Mouse (Mus musculus): ENCODE measurements at regions not wholly inside any gene's neighbourhood (a gene's known extent, or its start where the extent isn't known, plus 50 kb on each side); places are given as distances from the start of the nearest gene placed in this dataset.

DNA sequence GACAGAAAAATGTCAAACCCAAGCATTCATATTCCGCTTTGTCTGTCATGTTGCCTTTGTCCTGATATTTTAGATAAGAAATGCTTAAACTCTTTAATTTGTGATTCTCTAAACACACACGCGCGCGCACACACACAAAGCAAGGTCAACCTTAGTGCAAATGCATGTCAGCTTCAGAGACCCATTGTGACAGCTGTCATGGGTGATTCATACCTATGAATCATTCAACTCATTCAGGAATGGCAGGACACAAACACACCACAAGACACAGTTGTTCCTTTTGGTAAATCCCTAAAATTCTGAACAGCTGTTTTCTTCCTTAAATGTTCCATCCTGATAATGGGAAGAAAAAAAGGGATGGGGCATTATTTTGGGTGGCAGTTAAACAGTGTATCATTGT, 144.1 kb upstream of the Dusp10 start:
- no peak for DNase-seq

DNA sequence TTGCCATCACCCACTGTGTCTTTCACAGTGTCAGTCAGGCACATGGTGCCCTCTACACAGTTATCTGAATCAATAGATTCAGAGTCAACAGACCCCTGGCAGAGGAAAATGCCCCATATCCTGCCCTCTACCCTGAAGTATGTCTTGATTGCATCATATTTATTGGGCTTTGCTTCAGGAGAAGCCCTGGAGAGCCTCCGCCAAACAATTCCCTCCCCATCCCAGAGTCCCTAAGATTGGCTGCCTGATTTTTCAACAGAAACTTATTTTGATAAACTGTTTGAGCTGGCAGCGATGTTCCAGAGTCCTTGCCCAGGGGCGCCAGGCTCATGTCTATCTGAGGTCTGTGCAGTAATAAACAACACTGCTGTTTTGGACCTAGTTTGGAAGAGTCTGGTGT, 117.2 kb upstream of the Dusp10 start:
- DNase-seq, result no peak

- DNase-seq, result no peak
Measured at GRCm38 (mm10) chr1:183898091-183898490, 115.0 kb upstream of the Dusp10 start.

- DNase-seq, result no peak
Measured at GRCm38 (mm10) chr1:183904564-183904963, 108.5 kb upstream of the Dusp10 start.

GRCm38 (mm10) chr1:183905345-183906142, 107.6 kb upstream of the Dusp10 start:
- peak; percentile 14 to 27 for DNase-seq

DNA sequence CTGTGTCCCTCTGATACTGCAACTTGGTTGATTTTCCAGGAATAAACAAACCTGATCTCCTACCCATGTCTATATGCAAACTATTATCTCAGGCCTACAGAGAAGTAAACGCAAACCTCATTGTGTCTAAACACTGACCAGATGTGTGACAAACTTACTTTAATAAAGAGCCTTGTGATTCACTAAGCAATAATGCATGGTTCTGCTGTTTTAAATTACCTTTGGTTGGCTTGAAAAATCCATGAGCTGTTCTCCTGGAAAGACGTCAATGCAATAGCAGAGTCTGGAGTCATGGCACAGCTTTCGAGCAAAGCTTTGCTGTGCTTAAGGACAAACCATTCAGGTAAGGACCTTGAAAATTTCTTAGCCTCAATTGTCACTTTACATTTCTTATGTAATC, 95.4 kb upstream of the Dusp10 start:
- DNase-seq, result no peak

GRCm38 (mm10) chr1:183921262-183921661, 91.8 kb upstream of the Dusp10 start:
- DNase-seq, result no peak

DNA sequence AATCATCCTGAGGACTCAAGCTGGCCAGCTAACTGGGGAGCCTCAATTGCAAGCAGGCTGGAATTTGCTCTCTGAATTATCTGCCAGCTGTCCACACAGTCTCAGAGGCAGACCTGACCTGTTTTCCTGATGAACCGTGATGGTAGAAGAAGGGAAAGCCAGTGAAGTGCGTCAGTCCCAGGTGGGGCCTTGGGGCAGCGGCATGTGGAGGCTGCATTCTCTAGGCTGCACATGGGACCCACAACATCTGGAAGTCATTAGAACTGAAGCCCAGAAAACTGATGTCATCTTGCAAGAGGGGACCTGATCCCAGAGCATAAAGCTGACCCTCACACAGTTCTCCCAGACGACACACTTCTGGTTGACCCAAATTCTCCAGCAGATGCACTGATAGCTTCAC, 84.6 kb upstream of the Dusp10 start:
- DNase-seq, result no peak

GRCm38 (mm10) chr1:183930363-183930982, 82.6 kb upstream of the Dusp10 start:
- no peak for DNase-seq

- DNase-seq, result no peak
Measured at GRCm38 (mm10) chr1:183931141-183931540, 82.0 kb upstream of the Dusp10 start.

DNA sequence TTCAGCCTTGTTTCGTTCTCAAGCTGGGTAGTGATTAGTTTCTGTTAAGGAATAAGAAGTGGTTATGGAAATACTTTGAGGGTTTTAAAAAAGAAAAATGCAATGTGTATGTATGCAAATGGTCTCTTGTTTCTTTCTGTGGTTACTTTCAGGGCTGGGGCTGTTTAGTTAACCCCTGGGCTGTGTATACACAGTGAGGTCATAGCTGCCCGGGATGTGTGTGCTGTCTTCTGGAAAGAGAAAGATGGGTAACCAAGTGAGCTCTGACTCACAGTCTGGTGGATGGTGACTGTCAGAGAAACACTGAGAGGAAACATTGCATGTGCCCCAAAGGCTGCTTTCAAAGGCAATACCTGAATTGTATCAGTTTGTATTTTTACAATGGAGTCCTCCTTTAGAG, 79.3 kb upstream of the Dusp10 start:
- no peak for DNase-seq

- no peak for DNase-seq
Measured at GRCm38 (mm10) chr1:183937166-183937565, 75.9 kb upstream of the Dusp10 start.

DNA sequence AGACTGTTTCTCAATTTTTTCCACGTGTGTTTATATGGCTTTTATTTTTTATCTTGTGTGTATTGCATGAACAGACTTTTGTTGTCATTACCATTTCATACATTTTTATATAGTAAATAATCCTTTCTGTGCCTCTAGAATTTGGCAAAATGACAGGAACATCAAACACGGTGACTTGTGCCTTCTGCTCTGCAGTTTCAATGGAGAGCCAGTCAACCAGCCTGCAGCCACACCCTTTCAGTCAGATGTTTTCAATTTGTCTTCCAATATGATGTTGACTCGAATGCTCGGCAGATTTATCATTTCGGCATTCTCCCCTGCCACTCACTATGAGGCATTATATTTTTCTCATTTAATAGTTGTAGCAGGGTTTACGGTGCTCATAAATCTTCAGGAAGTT, 74.7 kb upstream of the Dusp10 start:
- no peak for DNase-seq

DNA sequence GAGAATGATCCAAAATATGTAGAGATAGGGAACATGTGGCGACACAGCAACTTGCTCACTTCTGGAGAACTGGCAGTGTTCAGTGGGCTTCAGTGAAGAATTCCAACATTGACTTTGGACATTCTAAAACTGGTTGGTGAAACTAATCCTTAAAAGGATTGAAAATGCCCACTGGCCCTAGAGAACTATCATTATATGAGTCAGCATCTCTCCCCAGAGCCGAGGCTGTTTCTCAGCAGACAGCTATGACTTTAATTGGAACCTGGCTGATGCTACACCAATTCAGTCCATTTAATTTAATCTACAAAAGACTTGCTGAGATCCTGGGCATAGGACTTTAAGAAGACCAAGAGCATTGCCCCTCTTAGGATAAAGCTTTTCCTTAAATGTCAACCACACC, 72.4 kb upstream of the Dusp10 start:
- no peak for DNase-seq

DNA sequence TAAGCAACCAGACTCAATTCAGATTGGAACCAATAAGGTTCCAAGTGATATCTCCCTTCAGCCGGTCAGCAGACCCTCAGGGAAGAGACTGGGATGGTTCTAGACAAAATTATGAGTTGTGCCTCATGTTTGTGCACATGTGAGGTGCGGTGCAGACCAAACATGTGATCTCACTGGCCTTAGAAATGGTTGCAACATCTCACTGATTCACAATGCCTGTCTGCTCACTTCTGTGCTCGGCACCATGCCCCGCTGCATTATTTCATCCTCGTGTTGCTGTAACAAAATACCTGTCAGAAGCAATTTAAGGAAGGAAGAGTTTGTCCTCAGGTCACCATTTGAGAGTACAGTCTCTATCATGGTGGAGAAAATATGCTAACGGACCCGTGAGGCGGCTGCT, 66.9 kb upstream of the Dusp10 start:
- no peak for DNase-seq

GRCm38 (mm10) chr1:183947066-183947465, 66.0 kb upstream of the Dusp10 start:
- peak; percentile 12 to 41 for DNase-seq

DNA sequence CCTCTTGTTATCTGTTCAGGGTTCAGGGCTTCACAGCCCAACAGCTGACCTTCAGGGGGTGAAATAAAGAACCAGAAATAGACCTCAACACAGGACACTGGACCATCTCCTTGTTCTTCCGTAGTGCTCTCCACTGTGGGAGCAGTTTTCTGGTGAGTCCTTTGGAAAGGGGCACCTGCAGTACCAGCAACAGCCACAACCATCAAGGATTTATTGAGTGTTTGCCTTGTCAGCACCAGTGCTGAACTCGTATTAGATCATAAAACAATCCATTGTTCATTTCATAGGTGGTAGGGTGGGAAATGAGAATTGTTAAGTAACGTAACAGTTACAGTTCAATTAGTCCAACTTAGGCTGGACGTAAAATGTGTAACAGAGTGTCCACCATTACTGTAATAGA, 63.9 kb upstream of the Dusp10 start:
- no peak for DNase-seq

GRCm38 (mm10) chr1:183954086-183954485, 59.0 kb upstream of the Dusp10 start:
- DNase-seq, result peak in 1 of 2 experiments; percentile 7

DNA sequence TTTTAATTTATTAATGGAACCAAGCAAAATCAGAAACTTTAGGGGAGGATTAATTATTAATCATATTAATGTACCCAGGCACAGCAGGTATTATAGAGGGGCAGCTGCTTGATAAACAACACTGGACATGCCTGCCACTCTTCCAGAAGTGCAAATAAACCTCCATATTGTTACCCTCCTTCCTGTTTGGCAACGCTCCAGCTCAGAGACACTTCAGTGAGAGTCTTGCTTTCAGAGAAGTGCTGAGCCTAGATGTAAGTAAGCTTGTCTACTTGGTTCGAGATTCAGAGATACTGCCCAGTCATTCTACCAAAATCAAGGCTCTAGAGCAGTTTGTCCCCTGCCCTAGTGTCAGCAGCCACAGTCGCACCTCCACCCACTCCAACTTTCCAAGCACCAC, 56.7 kb upstream of the Dusp10 start:
- DNase-seq, result peak in 1 of 2 experiments; percentile 10

DNA sequence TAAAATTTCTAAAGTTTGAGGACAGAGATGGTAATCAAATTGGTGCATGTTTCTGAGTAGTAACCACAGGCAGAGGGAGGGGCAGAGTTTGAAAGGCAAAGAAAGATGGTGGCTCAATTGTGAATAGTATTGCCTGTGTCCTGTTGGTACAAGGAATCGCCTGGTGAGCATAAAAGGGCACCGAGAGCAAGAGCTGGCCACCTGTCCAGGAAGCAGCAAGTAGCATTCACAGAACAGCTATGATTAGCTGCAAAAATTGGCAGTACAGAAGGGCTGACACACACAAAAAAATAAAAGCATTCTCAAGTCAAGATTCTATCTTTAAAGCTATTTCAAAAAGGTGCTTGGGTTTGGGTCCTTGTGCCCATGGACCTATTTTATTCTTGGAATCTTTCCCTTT, 51.7 kb upstream of the Dusp10 start:
- no peak for DNase-seq

GRCm38 (mm10) chr1:183962486-183962885, 50.6 kb upstream of the Dusp10 start:
- DNase-seq, result no peak

DNA sequence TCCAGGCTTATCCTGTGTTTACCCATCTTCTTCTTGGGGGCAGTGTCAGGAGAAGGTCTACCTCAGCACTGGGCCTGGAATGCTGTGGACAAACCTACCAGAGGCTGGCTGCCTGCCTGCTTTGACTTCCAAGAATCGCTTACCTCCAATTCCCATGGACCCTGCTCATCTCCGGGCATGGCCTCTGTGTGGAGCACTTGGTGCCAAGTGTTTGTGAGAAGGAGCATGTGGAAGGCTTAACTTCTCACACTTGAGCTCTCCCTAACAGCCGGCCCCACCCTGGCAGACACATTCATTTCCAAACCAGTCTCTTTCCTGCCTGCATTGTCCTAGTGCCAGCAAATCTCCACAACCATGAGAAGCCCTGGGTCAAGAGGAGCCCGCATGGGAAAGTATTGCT, 49.8 kb upstream of the Dusp10 start:
- no peak for DNase-seq

Data from lung, adult 18-20 months (tissue).